Mouse (Mus musculus) kidney, postnatal 10 days (tissue): ENCODE results near the gene Igfals.

ENCODE experiments used
- DNase-seq: peaks from one replicate; pipeline ENCODE4 v3.0.0; 2021; ENCODE audit warnings: mixed read lengths

The Igfals gene

DNA sequence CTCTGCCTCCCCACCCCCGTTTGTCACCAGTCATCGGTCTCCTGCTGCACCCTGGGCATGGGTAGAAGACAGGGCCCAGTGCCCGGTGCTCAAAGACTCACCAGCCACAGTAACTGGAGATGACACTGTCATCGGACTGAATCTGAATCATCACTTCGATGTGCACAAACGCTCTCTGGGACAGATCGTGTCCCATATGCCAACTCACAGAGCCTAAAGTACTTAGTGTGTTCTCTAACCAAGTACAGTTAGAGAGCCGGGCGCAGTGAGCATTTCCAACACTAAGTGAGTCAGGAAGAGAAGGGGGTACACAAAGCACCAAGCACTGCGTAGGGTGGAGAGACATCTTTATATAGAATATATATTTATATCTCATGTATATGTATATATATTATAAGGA is 2.1 kb downstream of the Igfals start:
- no peak for DNase-seq

DNA sequence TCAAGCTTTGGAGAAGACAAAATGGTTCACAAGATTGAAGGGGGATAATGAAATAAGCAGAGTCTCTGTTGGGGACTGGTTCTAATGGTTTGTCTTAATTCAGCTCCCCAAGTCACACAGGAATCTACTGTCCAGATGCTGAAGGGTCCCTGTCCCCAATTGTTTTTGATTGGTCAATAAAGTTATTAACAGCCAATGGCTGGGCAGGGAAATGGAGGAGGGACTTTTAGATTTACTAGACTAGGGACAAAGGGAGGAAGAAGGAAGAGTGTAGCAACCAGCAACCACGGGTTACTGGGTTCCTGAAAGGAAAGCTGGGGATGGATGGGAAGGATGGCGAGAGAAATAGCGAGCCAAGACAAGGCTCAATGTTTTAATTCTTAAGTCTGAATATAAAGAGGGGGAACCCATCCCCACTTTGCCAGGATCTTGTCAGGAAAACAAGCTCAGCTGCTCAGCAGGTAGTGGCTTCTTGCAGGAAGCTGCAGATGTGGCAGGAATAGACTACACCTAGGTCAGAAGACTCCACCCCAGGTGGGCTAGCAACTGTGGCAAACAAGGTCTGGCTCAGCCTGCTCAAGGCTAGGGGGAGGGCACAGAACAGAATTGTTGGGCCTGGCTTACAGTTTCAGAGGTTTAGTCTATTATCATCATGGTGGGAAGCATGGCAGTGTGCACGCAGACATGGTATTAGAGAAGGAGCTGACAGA is 8.1 kb downstream of the Igfals start:
- no peak for DNase-seq

DNA sequence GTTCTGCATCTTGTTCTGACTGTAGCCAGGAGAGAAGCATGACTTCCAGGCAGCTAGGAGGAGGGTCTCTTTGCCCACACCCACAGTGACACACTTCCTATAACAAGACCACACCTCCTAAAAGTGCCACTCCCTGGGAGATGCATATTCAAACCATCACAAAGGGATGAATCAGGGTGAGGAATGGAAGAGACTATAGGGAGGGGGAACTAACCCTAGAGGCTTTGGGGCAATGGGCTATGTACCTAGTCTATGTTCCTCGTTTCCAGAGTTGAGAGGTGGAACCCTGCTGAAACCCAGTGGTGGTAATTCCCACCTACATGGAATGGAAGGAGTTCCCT is 8.6 kb downstream of the Igfals start:
- no peak for DNase-seq

DNA sequence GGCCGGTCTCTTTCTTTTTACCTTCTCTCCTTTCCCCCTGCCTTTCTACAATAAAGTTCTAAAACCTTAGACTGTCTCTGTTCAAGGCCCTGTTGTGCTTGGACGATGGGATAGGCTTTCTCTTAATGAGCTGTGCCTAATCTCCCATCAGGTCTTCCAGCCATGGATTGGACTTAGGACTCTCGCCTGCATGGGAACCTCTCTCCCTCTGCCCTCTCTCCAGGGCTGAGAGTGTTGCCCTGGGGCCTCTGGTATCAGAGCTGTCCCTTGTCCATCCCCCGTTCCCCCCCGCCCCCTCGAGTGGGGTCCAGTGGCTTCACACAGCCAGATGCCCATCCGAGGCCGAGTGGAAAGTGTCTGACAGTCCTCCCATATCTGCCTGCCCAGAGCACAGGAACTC is 9.2 kb downstream of the Igfals start:
- DNase-seq, result no peak

DNA sequence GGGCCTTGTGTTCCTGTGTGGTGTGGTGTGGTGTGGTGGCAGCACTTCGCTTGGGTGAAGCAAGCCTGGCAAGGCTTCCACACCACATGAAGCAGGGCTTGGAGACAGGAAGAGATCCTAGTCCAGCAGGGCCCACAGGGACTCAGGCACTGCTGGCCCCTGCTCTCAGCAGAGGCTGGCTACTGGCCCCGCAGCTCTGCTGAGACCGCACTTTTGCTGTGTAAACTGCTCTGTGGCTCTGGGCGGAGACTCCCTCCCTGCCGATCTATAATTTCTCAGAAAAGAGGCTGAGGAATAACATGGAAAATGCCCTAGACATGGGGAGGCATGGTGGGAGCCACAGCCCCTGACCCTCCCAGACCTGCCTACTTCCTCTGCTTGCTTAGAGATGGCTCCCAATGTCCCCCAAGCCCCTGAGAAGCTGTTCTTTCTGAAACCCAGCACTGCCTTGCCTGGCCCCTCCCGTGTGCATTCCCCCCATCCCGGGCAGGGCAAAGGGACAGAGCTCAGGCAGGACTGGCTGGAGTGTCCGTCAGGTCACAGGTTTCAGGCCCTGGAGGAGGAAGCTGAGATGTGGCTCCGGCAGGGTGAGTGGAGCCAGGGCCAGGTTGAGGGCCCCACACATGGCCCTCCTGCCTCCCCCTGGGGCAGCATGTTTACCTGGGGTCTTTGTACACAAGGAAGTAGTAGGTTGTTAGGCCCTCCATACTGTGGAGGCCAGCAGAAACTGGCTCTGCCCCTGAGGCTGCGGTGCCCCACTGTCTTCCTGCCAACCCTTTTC is 11.7 kb downstream of the Igfals start:
- DNase-seq, result peak; percentile 71

DNA sequence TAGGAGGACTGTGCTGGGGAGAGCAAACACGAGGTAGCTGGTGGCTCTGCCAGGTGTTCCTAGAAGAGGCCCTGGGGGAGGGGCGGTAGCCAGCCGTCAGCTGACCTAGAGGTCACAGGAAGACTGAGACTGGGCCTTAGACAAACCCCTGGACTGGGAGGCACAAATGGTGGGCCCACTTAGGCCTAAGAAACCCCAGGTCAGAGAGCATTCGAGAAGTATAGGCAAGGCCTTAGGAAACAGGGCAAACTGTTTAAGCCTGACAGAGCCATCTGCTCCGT is 12.3 kb downstream of the Igfals start:
- peak; percentile 82 for DNase-seq

DNA sequence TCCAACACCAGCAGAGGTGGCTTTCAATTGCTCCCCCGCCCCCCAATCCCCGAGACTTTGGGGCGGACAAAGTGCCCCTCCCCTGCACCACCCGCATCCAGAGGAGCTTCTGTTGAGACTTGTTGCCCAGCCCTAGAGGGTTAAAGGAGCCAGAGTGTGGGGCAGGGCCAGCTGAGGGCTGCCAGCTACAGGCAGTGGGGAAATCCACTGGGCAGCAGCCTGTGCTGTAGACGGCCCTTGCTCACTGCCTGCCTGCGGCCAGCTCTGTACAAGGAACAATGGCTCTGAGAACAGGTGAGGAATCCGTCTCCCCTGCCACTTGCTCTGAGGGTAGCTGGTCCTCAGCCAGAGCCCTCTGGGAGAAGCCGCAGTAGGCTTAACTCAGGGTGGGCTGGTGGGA is 12.7 kb downstream of the Igfals start:
- no peak for DNase-seq

DNA sequence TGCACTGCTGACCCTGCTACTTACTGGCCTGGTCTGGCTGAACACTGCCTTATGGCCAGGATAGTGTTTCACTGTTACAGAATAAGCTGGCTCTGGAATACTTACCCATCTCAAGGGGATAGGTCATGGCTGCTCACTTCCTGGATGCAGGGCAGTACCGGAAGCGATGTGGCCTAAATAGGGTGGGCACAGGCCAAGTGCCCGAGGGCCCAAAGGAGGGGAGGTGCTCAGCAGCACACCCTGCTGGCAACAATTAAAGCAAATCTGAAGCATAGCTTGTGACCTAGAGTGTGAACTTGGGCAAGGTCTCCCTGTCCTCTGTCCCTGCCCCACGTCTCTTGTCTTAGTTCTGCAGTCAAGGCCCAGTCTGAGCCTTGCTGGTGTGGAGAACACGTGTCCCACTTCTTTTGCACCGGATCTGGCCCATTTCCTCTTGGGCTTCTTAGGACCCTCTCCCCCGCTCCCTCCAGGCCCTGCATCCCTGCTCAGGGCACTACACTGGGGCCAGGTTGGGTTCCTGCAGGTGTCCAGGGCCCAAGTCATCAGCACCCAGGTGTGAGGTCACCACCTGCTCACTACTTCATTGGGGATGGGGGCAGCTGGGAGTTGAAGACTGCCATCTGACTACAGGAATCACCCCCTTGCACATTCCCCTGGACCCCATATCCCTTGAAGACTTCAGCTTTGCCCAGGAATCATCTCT is 16.1 kb downstream of the Igfals start:
- DNase-seq, result peak; percentile 66

DNA sequence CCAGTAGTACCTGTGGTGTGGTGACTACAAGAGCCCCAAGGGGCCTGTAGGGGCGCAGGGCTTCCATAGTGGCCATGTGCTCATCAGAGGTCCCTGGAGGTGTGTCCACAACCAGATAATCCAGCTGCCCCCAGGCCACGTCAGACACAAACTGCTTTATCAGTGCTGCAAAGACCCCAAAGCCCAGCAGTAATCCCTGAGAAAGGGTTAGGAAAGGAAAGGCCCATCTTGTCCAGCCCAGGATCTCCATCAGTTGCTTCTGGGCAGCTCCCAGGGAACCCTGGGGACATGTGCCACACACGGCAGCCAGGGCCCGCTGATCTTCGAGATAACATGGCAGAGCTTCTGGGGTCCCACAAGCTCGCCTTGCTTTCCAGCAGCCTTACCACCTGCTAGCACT is 18.6 kb downstream of the Igfals start:
- no peak for DNase-seq

DNA sequence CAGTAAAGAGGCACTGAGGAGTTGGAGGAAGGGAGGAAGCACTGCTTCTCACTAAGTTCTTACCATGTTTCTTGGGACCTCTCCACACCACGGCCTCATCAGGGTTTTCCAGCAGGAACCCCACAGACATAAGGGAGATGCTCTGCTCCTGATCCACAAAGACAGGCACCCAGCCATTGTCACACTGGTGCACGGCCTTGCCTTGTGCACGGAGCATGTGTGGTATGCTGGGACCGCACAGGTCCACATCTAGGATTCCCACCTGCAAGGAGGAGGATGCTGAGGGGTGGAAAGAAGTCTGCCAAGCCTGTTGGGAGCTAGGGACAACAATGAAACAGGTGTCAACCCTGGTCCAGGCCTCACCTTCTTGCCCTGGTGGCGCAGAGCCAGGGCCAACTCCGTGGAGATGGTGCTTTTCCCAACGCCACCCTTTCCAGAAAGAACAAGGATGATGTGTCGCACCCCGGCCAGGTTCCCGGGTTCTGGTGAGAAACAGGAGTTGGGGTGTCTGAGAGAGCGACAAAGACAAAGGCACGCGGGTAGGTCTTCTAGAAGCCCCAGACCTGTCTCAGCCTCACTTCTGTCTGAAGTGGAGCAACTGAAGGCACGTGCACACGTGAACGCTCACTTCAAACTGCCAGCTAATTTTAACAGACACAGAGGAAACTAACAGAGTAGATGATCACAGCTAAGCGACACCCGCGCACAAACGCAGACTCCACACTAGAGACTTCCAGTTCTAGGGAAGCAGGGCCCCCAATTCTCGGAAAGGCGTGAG is 19.7 kb downstream of the Igfals start:
- no peak for DNase-seq

DNA sequence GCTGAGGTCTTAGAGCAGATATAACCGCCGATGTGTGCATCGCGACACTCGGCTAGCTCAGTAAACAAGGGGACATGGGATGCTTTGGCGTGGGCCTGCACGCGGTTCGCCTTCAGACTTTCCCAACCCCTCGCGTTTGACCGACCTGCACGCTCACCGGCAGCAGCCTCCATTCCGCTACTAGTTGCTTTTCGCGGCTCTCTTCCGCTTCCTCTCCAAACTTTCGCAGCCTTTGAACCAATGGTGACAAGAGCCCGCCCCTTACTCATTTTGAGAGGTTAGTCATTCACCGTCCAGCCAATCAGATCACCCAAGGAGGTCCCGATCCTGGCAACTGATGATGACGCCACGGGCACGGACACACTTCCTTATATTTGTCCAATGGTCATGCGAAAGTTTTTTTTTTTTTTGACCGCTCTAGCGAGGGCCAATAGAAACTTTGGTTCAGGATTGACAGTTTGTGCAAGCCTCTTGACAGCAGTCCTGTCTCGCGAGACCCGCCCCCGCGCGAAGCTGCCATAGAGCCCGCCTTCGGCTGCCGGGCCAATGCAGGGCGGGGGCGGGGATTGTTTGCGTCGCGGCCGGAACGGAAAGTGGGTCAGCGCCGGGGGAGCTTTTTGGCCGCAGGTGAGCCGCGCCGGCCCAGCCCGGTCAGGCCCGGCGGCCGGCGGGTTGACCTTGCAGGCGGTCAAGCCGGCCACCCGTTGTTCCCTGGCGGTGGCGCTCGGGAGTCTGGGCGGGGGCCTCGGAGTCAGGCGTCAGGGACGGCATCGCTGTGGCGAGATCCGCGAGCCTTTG is 20.5 kb downstream of the Igfals start, which contains the start of the genes Nubp2 and Spsb3:
Gene Nubp2, minus strand, starts transcription at position 216 of the 798 bp plus-strand sequence.
Gene Spsb3, plus strand, starts transcription at position 510 of the 798 bp plus-strand sequence.
- DNase-seq, result peak; percentile 99

DNA sequence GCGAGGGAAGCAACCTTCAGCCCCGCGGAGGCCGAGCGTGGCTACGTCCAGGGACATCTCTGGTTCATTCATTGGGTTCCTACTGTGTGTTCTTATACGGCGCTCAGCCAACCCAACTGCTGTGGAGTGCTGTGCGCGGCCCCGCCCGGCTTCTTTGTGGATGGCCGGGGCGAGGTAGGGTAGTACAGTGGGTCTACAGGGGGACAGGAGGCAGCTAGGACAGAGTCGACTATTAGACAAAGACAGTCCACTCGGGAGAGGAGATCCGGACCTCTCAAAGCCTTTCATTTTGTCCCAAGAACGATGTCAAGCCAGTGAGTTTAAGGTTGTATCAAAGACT is 21.1 kb downstream of the Igfals start:
- no peak for DNase-seq

DNA sequence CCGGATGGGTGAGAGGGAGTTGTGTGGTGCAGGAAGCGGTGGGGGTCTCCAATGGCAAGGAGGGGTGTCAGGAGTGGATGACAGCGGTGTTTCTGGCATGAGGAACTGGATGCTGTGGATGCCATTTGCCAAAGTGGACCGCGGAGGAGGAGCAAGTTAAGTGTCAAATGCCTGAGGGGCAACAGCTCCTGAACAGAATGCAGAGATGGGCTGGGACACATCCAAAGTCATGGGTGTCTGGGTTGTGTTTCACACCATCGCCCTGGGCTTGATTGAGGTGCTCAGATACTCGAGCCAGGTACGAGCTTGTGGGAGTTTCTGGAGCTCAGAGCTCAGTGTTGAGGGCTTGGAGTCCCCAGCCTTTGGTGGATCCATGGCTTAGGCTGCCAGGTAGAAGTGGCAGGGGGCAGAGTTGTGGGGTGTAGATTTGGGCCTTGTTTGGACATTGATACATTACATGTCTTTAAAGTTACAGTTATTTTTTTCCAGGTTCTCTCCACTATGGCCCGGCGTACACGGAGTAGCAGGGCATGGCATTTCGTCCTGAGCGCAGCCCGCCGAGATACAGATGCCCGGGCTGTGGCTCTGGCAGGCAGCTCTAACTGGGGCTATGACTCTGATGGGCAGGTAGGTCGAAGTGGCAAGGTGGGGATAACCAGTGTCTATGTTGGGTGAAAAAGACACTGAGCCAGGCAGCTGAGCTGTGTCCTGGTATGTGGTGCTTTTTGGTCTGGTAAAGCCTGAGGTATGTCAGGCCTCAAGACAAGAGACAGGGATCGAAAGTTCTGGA is 21.7 kb downstream of the Igfals start:
- no peak for DNase-seq

DNA sequence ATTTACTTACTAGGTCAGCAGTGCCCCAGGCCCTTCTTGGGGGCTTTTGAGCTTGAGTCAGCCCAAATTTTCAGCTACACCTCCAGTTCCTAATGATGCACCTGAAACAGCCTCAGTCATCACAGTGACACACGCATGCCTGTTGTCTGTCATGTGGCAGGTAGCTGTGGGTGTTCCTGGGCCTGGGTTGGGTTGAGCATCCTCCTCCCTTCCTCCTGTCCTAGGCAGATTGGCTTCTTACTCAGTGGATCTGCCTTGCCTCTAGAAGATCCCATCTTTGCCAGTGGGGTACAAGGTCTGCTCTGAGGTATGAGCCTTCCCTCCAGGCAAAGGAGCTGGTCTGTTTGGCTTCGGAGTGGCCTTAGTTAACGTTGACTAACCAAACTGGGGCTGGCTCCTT is 23.1 kb downstream of the Igfals start:
- DNase-seq, result no peak

DNA sequence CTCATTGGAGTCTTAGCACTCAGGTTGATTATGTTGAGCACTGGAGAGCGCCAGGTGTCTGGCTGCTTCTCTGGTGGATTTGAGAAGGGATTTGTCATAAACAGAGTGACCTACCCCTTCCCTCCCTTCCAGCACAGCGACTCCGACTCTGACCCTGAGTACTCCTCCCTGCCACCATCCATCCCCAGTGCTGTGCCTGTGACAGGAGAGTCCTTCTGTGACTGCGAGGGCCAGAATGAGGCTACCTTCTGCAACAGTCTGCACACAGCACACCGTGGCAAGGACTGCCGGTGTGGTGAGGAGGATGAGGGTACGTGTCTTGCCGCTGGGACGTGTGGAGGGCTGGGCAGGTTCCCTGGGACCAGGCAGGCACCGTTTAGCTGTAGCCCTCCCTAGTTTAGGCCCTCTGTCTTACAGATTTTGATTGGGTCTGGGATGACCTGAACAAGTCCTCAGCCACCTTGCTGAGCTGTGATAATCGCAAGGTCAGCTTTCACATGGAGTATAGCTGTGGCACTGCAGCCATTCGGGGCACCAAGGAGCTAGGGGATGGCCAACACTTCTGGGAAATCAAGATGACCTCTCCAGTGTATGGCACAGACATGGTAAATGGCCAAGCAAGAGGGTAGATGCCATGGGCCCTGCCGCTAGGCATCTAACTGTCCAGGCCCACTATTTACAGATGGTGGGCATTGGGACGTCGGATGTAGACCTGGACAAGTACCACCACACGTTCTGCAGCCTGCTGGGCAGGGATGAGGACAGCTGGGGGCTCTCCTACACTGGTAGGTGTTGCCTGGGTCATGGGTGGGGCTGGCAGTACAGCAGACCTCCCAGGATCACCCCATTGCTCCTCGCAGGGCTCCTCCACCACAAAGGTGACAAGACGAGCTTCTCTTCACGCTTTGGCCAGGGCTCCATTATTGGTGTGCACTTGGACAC is 24.6 kb downstream of the Igfals start:
- DNase-seq, result peak; percentile 15

DNA sequence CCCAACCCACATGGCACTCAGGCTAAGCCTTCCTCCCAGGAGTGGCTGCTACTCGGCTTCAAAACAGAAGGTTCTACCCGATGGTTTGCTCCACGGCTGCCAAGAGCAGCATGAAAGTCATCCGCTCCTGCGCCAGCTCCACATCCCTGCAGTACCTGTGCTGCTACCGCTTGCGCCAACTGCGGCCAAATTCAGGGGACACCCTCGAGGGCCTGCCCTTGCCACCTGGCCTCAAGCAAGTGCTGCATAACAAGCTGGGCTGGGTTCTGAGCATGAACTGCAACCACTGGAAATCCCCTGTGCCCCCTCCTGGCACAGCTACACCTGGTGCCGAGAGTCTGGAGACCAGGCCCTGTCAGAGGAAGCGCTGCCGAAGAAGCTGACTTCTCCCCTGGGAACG is 25.5 kb downstream of the Igfals start:
- peak; percentile 10 for DNase-seq

DNA sequence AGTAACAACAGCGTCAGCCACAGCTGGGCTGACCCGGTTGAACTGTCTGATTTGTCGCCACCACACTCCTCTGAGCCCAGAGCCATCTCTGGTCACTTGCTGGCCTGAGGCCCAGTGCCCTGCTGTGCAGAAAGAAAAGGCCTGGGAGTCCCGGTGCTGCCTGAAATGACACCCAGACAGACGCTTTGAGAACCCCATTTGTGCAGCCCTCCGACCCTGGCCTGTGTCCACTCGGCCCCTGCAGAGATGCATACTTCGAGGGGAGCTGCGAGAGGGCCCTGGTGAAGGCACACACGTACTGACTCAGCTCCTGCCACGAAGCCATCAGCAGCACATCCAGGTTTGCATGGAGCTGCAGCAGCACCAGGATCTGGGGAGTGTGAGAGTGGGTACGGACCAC is 27.0 kb downstream of the Igfals start:
- DNase-seq, result peak; percentile 13

DNA sequence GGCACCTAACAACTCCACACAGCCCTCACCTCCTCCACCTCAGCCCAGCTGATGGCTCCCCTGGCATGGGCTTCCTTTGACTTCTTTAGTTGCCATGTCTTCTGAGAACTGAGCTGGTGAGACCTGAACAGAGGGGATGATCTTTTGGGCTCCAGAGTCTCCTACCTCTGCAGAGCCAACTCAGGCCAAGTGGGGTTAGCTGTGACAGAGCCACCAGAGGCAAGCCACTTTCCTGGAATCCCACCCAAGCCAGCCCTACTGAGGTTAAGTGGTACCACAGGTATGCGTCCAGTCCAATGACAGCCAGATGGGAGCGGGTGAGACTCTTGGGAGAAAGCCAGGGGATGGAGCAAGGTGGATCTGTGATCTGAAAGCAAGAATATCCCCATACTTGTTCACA is 27.5 kb downstream of the Igfals start:
- DNase-seq, result peak; percentile 10

DNA sequence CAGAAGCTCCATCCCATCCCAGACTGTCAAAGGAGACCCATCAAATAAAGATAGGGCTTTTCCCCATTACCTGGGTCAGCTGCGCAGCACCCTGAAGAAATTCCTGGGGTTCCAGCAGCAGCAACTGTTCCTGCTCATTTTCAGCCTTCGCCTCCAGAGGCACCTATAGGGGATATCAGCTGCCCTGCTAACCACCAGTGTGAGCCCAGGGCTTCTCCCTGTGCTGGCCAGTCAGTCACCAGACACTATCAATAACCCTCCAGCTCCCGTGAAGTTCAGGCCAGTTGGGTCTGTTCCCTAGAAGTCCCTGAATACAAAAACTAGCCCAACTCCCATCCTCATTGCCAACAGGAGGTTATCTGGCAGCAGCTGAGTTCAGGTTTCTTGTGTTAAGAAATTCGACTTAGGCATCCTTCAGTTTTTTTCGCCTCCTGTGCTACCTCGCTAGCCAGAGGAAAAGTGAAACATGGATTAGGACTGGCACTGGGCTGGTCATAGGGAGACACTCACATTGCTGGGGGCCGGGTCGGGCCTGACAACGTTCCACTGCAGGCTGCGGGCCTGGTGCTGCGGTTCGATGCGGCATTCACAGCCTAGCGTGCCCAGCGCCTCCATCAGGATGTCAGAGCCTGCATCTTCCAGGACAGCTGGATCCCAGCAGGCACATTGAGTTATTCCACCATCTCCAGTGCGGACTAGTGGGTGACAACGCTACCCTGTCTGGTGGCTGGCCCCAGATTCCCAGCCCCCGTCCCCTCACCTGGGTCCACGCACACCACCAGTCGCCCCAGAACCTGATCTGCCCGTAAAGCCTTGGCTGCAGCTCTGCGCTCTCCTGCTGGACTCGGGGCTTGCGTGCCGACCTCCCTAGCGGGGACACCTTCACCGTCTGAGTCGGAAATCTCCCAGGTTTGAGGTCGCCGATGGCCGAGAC is 28.5 kb downstream of the Igfals start:
- DNase-seq, result no peak
